Mouse (Mus musculus) kidney, adult 18-20 months (tissue): ENCODE measurements around the gene Dhrs7c.
A peak's percentile ranks its signal among the peaks of the same experiment; 100 is the strongest.

Experiments
- DNase-seq: peaks from one replicate; pipeline ENCODE4 v3.0.0; 2021

Gene Dhrs7c

GRCm38 (mm10) chr11:67845193-67845592, 47.2 kb downstream of the Dhrs7c start:
- DNase-seq: no peak

GRCm38 (mm10) chr11:67851770-67852169, 53.8 kb downstream of the Dhrs7c start:
- DNase-seq: no peak

- DNase-seq: no peak
Measured at GRCm38 (mm10) chr11:67853996-67854395, 56.0 kb downstream of the Dhrs7c start.

- peak; percentile 23 for DNase-seq
Measured at GRCm38 (mm10) chr11:67855035-67855434, 57.0 kb downstream of the Dhrs7c start.

GRCm38 (mm10) chr11:67858518-67858917, 60.5 kb downstream of the Dhrs7c start:
- DNase-seq: no peak

GRCm38 (mm10) chr11:67860743-67861398, 62.9 kb downstream of the Dhrs7c start:
- no peak for DNase-seq

- no peak for DNase-seq
Measured at GRCm38 (mm10) chr11:67861399-67861838, 63.4 kb downstream of the Dhrs7c start.

GRCm38 (mm10) chr11:67865100-67865499, 67.1 kb downstream of the Dhrs7c start:
- no peak for DNase-seq
